Mouse (Mus musculus): ENCODE results near the gene Pacsin2. TPM values are rescaled to one million over a fixed set of nuclear protein-coding genes. Genes with fewer than 3 reads are reported as not detected.

Pacsin2 gene
- total and polyA plus RNA-seq, 3 experiments, result 48.4 to 85.5 (median 53.7) TPM

GRCm38 (mm10) chr15:83430419-83430818, 34.0 kb downstream of the Pacsin2 start:
- Histone ChIP-seq H3K79me2 (replicated peaks; ENCODE audit: control insufficient read depth, extremely low read depth, insufficient read depth, poor library complexity, severe bottlenecking) (peaks cover 26% of the 10 kb centered on the region), H3K27ac (ENCODE audit: insufficient read depth, low read depth) (no peak overlapping the region), H3K4me3 (replicated peaks in 1 of 3; ENCODE audit: low read depth in 2 of 3, low read length in 2 of 3, poor library complexity in 1 of 3) (peak overlapping the region in 2 of 3 experiments; percentile 13 to 52), H3K9ac (ENCODE audit: insufficient read depth, low read depth) (peak overlapping the region; percentile 32; the same call in 1 of the 2 replicates), H3K36me3 (replicated peaks in 1 of 2; ENCODE audit: control insufficient read depth in 1 of 2, insufficient read depth in 1 of 2, low read length in 1 of 2) (peaks cover 0 to 10% of the 10 kb centered on the region in 2 experiments), H3K9me3 (replicated peaks; ENCODE audit: low read length) (no peaks in the 10 kb centered on the region), H3K4me2 (ENCODE audit: insufficient read depth, low read depth, poor library complexity, severe bottlenecking) (peak overlapping the region; percentile 85), H3K27me3 (replicated peaks) (no peaks in the 10 kb centered on the region), H3K4me1 (ENCODE audit: control insufficient read depth in 1 of 2, insufficient read depth in 2 of 2) (peaks cover 15 to 78% of the 10 kb centered on the region in 2 experiments)
- dilution Hi-C loops (cut with MboI; ENCODE audit: extremely low pct_ligation_motif_present, extremely low pct_unique_long_range_greater_than_20kb, low sequenced_read_pairs), result no loop called here
- DNase-seq (ENCODE audit: extremely low read depth), result no peak
- in situ Hi-C loops (cut with MboI; ENCODE audit: low pct_ligation_motif_present, low pct_unique_long_range_greater_than_20kb, low sequenced_read_pairs), result no loop called here
- TF ChIP-seq GABPA (IDR thresholded peaks at IDR 0.05; ENCODE audit: insufficient replicate concordance, low read depth, low read length) (no peak), ZMIZ1 (IDR thresholded peaks at IDR 0.05; ENCODE audit: low read depth, low read length) (no peak), EP300 (IDR thresholded peaks at IDR 0.05; ENCODE audit: low read length) (peak; percentile 45; the same call in 1 of the 2 replicates), IRF4 (IDR thresholded peaks at IDR 0.05; ENCODE audit: low read depth, low read length) (peak; percentile 62; the same call in 1 of the 2 replicates), RCOR1 (conservative IDR thresholded peaks at IDR 0.05; ENCODE audit: low read depth, low read length) (no peak), USF1 (IDR thresholded peaks at IDR 0.05; ENCODE audit: low read depth, low read length) (no peak)

- H3K9ac ChIP-seq (ENCODE audit: insufficient read depth, low read depth), result no peak overlapping the region
- H3K27me3 ChIP-seq (replicated peaks), result no peaks in the 10 kb centered on the region
- dilution Hi-C loops (cut with MboI; ENCODE audit: extremely low pct_ligation_motif_present, extremely low pct_unique_long_range_greater_than_20kb, low sequenced_read_pairs), result no loop called here
- H3K4me2 ChIP-seq (ENCODE audit: insufficient read depth, low read depth, poor library complexity, severe bottlenecking), result no peak overlapping the region
- no peak overlapping the region for H3K4me3 ChIP-seq (replicated peaks in 1 of 3; ENCODE audit: low read depth in 2 of 3, low read length in 2 of 3, poor library complexity in 1 of 3)
- peaks cover 26% of the 10 kb centered on the region for H3K79me2 ChIP-seq (replicated peaks; ENCODE audit: control insufficient read depth, extremely low read depth, insufficient read depth, poor library complexity, severe bottlenecking)
- in situ Hi-C loops (cut with MboI; ENCODE audit: low pct_ligation_motif_present, low pct_unique_long_range_greater_than_20kb, low sequenced_read_pairs), result no loop called here
- H3K27ac ChIP-seq (ENCODE audit: insufficient read depth, low read depth), result no peak overlapping the region
- TF ChIP-seq EP300 (IDR thresholded peaks at IDR 0.05; ENCODE audit: low read length), result no peak
- no peak for TF ChIP-seq MXI1 (IDR thresholded peaks at IDR 0.05; ENCODE audit: low read depth, low read length)
- no peak for TF ChIP-seq NELFE (IDR thresholded peaks at IDR 0.05; ENCODE audit: low read depth, low read length)
- no peak for TF ChIP-seq RAD21 (IDR thresholded peaks at IDR 0.05; ENCODE audit: low read depth, low read length)
- no peak for TF ChIP-seq E2F4 (IDR thresholded peaks at IDR 0.05; ENCODE audit: insufficient replicate concordance, low read depth, low read length)
- no peak for TF ChIP-seq SMC3 (IDR thresholded peaks at IDR 0.05; ENCODE audit: low read depth, low read length)
- TF ChIP-seq ETS1 (conservative IDR thresholded peaks at IDR 0.05; ENCODE audit: low read depth, low read length), result no peak
- TF ChIP-seq TCF12 (IDR thresholded peaks at IDR 0.05; ENCODE audit: low read depth, low read length), result no peak
- TF ChIP-seq PAX5 (IDR thresholded peaks at IDR 0.05; ENCODE audit: low read length), result no peak
- TF ChIP-seq GABPA (IDR thresholded peaks at IDR 0.05; ENCODE audit: insufficient replicate concordance, low read depth, low read length), result no peak
- no peak for TF ChIP-seq HCFC1 (IDR thresholded peaks at IDR 0.05; ENCODE audit: low read depth, low read length)
- TF ChIP-seq USF1 (IDR thresholded peaks at IDR 0.05; ENCODE audit: low read depth, low read length), result no peak
- TF ChIP-seq TBP (conservative IDR thresholded peaks at IDR 0.05; ENCODE audit: low read depth, low read length), result no peak
- TF ChIP-seq NRF1 (IDR thresholded peaks at IDR 0.05; ENCODE audit: low read depth, low read length), result no peak
- no peak for TF ChIP-seq MAZ (IDR thresholded peaks at IDR 0.05; ENCODE audit: low read depth, low read length)
- TF ChIP-seq POLR2AphosphoS2 (IDR thresholded peaks at IDR 0.05; ENCODE audit: low read depth, low read length), result no peak
- TF ChIP-seq ELF1 (IDR thresholded peaks at IDR 0.05; ENCODE audit: low read depth, low read length), result no peak
- DNase-seq (ENCODE audit: extremely low read depth), result no peak
- peaks cover 0 to 22% of the 10 kb centered on the region in 2 experiments for H3K36me3 ChIP-seq (replicated peaks in 1 of 2; ENCODE audit: control insufficient read depth in 1 of 2, insufficient read depth in 1 of 2, low read length in 1 of 2)
- no peaks in the 10 kb centered on the region for H3K9me3 ChIP-seq (replicated peaks; ENCODE audit: low read length)
- peaks cover 8 to 74% of the 10 kb centered on the region in 2 experiments for H3K4me1 ChIP-seq (ENCODE audit: control insufficient read depth in 1 of 2, insufficient read depth in 2 of 2)
Measured at GRCm38 (mm10) chr15:83428586-83428985, 35.8 kb downstream of the Pacsin2 start.

Data from CH12.LX (cell line).